Mouse (Mus musculus): ENCODE results near the gene Dock6. TPM values are rescaled to one million over a fixed set of nuclear protein-coding genes. Genes with fewer than 3 reads are reported as not detected.

The Dock6 gene
- polyA plus RNA-seq, 1 experiment from 2014 or later = 11.8 TPM

DNA sequence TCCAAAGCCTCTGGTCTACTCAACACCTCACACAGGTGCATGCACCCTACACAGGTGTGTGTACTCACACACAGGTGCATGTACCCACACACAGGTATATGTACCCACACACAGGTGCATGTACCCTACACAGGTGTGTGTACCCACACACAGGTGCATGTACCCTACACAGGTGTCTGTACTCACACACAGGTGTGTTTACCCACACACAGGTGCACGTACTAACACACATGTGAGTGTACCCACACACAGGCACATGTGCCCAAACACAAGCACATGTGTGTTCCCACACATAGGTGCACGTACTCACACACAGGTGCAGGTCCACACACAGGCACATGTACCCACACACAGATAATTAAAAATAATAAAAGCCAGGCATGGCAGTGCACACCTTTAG lies 14.7 kb downstream of the Dock6 start:
- Histone ChIP-seq H3K4me3 (replicated peaks; ENCODE audit: low read length) (no peak overlapping the region), H3K27ac (ENCODE audit: low read length) (no peak overlapping the region), H3K9me3 (ENCODE audit: control insufficient read depth, low read length) (no peaks in the 10 kb centered on the region), H3K36me3 (ENCODE audit: control insufficient read depth, insufficient read depth) (no peaks in the 10 kb centered on the region), H3K9ac (replicated peaks; ENCODE audit: low read depth, low read length) (no peak overlapping the region), H3K27me3 (replicated peaks; ENCODE audit: control insufficient read depth, insufficient read depth, low read length) (no peaks in the 10 kb centered on the region), H3K4me2 (ENCODE audit: low read length) (no peak overlapping the region), H3K4me1 (replicated peaks; ENCODE audit: control insufficient read depth, insufficient read depth, low read length) (no peaks in the 10 kb centered on the region)
- ATAC-seq = no peak
- WGBS = 90% methylated on average over 2 of the region's 2 CpGs

DNA sequence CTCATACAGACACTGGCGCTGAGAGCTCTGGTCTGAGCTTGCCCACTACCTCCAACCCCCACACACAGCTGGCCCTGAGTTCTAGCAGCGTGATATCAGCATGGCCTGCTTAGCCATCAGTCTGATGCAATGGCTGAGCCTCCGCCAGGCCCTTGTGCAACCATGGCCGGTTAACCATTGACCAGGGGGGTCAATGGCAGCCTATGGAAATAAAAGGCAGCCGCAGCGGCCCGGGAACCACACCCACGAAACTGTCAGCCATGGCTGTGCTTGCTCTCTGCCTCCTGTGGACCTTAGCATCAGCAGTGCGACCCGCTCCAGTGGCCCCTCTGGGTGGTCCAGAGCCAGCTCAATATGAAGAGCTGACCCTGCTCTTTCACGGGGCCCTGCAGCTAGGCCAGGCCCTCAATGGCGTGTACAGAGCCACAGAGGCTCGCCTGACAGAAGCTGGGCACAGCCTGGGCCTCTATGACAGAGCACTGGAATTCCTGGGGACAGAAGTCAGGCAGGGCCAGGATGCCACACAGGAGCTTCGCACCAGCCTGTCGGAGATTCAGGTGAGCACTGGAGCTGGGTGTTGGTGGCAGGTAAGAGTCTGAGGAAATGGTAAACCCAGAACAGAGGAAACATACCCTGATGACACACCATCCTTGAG lies 17.1 kb downstream of the Dock6 start, which contains the start of gene Angptl8:
TSS of gene Angptl8 (plus strand) at position 253 of the 655 bp plus-strand sequence.
- no peak within 1 kb of the TSS for H3K4me3 ChIP-seq (replicated peaks; ENCODE audit: low read length)
- H3K4me2 ChIP-seq (ENCODE audit: low read length) = no peak within 1 kb of the TSS
- 90% methylated on average over 15 of the region's 15 CpGs for WGBS
- no peaks in the 10 kb centered on the region for H3K4me1 ChIP-seq (replicated peaks; ENCODE audit: control insufficient read depth, insufficient read depth, low read length)
- H3K27ac ChIP-seq (ENCODE audit: low read length) = no peak within 1 kb of the TSS
- no peaks in the 10 kb centered on the region for H3K27me3 ChIP-seq (replicated peaks; ENCODE audit: control insufficient read depth, insufficient read depth, low read length)
- H3K9ac ChIP-seq (replicated peaks; ENCODE audit: low read depth, low read length) = no peak within 1 kb of the TSS
- no peaks in the 10 kb centered on the region for H3K9me3 ChIP-seq (ENCODE audit: control insufficient read depth, low read length)
- no peaks in the 10 kb centered on the region for H3K36me3 ChIP-seq (ENCODE audit: control insufficient read depth, insufficient read depth)
- no peak for ATAC-seq

DNA sequence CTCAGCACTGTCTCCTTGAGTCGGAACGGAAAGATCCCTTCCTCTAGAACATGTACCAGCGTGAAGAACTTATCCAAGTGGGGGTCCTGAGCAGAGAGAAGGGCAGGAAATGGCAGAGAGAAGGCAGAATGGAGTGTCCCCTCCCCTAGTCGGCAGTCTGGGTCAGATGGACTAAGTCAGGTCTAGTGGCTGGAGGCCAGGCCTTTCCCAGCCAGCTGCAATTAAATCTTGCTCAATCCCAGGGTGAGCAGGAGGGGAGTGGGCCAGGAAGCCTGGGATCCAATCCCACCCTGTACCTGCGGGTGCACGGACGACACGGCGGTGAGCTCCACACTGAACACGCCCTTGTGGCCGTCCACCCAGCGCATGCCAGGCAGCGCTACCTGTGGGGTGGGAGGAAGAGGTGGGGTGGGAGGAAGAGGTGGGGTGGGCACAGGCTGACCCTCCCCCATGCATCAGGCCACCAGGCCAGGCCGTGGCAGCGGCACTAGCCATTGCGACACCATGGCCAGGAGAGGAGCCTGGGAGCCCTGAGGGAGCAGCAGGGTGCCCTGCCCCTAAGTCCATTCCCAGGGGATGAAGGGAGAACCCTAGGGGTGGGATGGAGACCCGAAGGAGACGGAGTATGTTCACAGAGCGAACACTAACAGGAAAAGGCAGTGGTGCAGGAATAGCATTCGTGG lies 20.7 kb downstream of the Dock6 start:
- ATAC-seq = no peak
- Histone ChIP-seq H3K36me3 (ENCODE audit: control insufficient read depth, insufficient read depth) (no peaks in the 10 kb centered on the region), H3K4me1 (replicated peaks; ENCODE audit: control insufficient read depth, insufficient read depth, low read length) (no peaks in the 10 kb centered on the region), H3K27ac (ENCODE audit: low read length) (no peak overlapping the region), H3K9me3 (ENCODE audit: control insufficient read depth, low read length) (no peaks in the 10 kb centered on the region), H3K4me2 (ENCODE audit: low read length) (no peak overlapping the region), H3K9ac (replicated peaks; ENCODE audit: low read depth, low read length) (no peak overlapping the region), H3K27me3 (replicated peaks; ENCODE audit: control insufficient read depth, insufficient read depth, low read length) (no peaks in the 10 kb centered on the region), H3K4me3 (replicated peaks; ENCODE audit: low read length) (no peak overlapping the region)
- 88% methylated on average over 20 of the region's 20 CpGs for WGBS

DNA sequence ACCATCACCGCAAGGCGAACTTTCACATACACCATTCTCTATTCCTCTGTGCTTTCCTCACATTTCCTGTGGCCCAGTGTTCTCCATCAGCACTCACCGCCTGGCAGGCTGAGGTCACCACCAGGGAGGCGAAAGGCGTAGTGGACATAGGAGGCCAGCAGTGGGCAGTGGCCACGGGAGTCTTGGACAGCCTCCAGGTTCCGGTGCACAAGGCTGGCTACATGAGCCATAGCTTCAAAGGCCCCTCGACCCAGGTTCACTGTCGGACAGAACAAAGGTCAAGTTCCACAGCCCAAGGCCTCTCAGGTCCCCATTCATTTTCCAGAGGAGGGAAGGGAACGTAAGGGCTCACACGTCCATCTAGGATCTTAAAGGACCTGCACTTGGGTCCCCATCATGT lies 21.5 kb downstream of the Dock6 start:
- Histone ChIP-seq H3K4me2 (ENCODE audit: low read length) (no peak overlapping the region), H3K9ac (replicated peaks; ENCODE audit: low read depth, low read length) (no peak overlapping the region), H3K4me3 (replicated peaks; ENCODE audit: low read length) (no peak overlapping the region), H3K27ac (ENCODE audit: low read length) (no peak overlapping the region), H3K4me1 (replicated peaks; ENCODE audit: control insufficient read depth, insufficient read depth, low read length) (no peaks in the 10 kb centered on the region), H3K9me3 (ENCODE audit: control insufficient read depth, low read length) (no peaks in the 10 kb centered on the region), H3K36me3 (ENCODE audit: control insufficient read depth, insufficient read depth) (no peaks in the 10 kb centered on the region), H3K27me3 (replicated peaks; ENCODE audit: control insufficient read depth, insufficient read depth, low read length) (no peaks in the 10 kb centered on the region)
- no peak for ATAC-seq
- 86% methylated on average over 11 of the region's 11 CpGs for WGBS

DNA sequence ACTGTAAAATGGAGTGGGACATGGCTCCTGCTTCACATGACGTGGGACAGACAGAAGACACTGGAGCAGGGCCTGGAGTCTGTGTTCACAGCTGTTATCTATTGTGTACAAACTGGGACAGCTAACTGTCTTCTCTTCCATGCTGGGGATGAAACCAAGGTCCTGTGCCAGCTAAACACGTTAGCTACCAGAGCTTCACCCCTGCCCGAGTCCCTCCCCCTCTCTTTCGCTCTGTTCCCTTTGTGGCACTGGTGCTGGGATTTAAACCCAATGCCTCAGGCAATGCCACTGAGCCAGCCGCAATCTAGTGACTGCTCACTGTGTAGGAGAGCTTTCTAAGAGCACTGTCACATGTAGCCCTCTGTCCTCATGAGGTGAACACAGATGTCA lies 22.0 kb downstream of the Dock6 start:
- 73% methylated on average over 5 of the region's 5 CpGs for WGBS

DNA sequence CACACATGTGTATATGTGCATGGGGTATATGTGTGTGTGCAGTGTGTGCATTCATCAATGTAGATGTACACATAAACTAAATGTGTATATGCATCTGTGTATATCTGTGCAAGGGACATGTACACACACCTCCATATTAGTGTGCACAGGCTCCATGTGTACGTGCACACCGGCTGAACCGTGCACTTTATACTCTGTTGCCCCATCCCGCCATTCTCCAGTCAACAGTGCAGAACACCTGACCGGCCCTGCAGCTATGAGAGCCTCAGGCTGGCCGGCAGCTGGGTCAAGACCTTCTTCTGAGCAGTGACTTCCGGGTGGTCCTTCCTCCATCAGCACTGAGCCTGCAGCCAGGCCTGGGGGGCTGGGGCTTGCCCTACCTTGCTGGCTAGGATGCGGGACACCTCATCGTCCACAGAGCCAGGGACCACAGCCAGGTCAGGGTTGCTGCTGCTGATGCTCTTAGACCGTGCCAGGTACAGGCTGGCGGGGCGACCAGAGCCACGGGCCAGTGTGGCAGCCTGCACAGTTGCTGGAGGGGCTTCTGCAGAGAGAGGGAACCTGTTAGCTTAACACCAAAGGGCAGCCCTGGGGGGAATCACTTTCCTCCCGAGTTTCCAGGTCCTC lies 22.5 kb downstream of the Dock6 start:
- Histone ChIP-seq H3K36me3 (ENCODE audit: control insufficient read depth, insufficient read depth) (no peaks in the 10 kb centered on the region), H3K9me3 (ENCODE audit: control insufficient read depth, low read length) (no peaks in the 10 kb centered on the region), H3K9ac (replicated peaks; ENCODE audit: low read depth, low read length) (no peak overlapping the region), H3K27me3 (replicated peaks; ENCODE audit: control insufficient read depth, insufficient read depth, low read length) (no peaks in the 10 kb centered on the region), H3K4me3 (replicated peaks; ENCODE audit: low read length) (no peak overlapping the region), H3K4me1 (replicated peaks; ENCODE audit: control insufficient read depth, insufficient read depth, low read length) (no peaks in the 10 kb centered on the region), H3K27ac (ENCODE audit: low read length) (no peak overlapping the region), H3K4me2 (ENCODE audit: low read length) (no peak overlapping the region)
- no peak for ATAC-seq
- 92% methylated on average over 14 of the region's 14 CpGs for WGBS

More for the DNA sequence above, 22.0 kb downstream of the Dock6 start:
- ATAC-seq = no peak
- Histone ChIP-seq H3K9ac (replicated peaks; ENCODE audit: low read depth, low read length) (no peak overlapping the region), H3K27me3 (replicated peaks; ENCODE audit: control insufficient read depth, insufficient read depth, low read length) (no peaks in the 10 kb centered on the region), H3K4me3 (replicated peaks; ENCODE audit: low read length) (no peak overlapping the region), H3K27ac (ENCODE audit: low read length) (no peak overlapping the region), H3K4me2 (ENCODE audit: low read length) (no peak overlapping the region), H3K4me1 (replicated peaks; ENCODE audit: control insufficient read depth, insufficient read depth, low read length) (no peaks in the 10 kb centered on the region), H3K9me3 (ENCODE audit: control insufficient read depth, low read length) (no peaks in the 10 kb centered on the region), H3K36me3 (ENCODE audit: control insufficient read depth, insufficient read depth) (no peaks in the 10 kb centered on the region)

DNA sequence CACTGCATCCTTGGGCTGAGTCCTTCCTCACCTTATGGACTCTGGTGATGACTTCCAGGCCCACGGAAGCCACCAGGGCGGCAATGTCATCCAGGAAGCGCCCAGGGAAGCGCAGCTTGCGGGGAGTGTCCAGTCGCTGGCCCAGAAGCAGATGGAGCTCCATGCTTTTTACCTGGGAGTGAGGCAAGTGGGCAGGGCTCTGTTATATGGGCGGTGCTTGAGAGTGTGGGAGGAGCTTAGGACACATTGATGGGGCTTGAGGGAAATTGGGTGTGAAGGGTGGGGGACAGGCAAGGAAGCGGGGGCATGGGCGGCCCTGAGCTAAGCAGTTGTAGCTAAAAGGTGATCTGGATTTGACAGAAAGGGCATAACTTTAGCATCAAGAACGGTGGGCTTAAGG lies 28.1 kb downstream of the Dock6 start:
- no peaks in the 10 kb centered on the region for H3K27me3 ChIP-seq (replicated peaks; ENCODE audit: control insufficient read depth, insufficient read depth, low read length)
- no peak for ATAC-seq
- peaks cover 9% of the 10 kb centered on the region for H3K4me1 ChIP-seq (replicated peaks; ENCODE audit: control insufficient read depth, insufficient read depth, low read length)
- H3K27ac ChIP-seq (ENCODE audit: low read length) = no peak overlapping the region
- no peak overlapping the region for H3K4me3 ChIP-seq (replicated peaks; ENCODE audit: low read length)
- H3K9ac ChIP-seq (replicated peaks; ENCODE audit: low read depth, low read length) = no peak overlapping the region
- no peaks in the 10 kb centered on the region for H3K36me3 ChIP-seq (ENCODE audit: control insufficient read depth, insufficient read depth)
- no peak overlapping the region for H3K4me2 ChIP-seq (ENCODE audit: low read length)
- WGBS = 70% methylated on average over 10 of the region's 10 CpGs
- no peaks in the 10 kb centered on the region for H3K9me3 ChIP-seq (ENCODE audit: control insufficient read depth, low read length)

DNA sequence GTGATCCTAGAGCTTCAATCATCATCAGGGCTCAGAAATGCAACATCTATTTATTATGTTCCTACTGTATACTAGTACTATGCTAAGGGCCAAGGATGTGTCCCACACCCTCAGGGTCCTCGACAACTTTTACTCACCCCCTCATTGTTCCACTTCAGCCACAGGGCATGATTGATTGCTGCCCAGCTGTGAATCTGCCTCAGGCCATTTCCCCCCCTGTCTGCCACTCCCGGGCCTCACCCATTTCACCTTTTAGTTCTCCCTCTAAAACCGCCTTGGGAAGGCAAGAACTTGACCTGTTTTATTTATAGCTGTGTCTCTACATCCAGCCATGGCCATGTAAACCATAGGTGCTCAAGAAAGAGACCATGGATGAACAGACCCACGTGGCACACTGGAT lies 28.5 kb downstream of the Dock6 start:
- Histone ChIP-seq H3K4me3 (replicated peaks; ENCODE audit: low read length) (no peak overlapping the region), H3K36me3 (ENCODE audit: control insufficient read depth, insufficient read depth) (no peaks in the 10 kb centered on the region), H3K4me1 (replicated peaks; ENCODE audit: control insufficient read depth, insufficient read depth, low read length) (peaks cover 12% of the 10 kb centered on the region), H3K4me2 (ENCODE audit: low read length) (no peak overlapping the region), H3K9ac (replicated peaks; ENCODE audit: low read depth, low read length) (no peak overlapping the region), H3K27me3 (replicated peaks; ENCODE audit: control insufficient read depth, insufficient read depth, low read length) (no peaks in the 10 kb centered on the region), H3K27ac (ENCODE audit: low read length) (no peak overlapping the region), H3K9me3 (ENCODE audit: control insufficient read depth, low read length) (no peaks in the 10 kb centered on the region)
- no peak for ATAC-seq
- WGBS = 63% methylated on average over 4 of the region's 4 CpGs

DNA sequence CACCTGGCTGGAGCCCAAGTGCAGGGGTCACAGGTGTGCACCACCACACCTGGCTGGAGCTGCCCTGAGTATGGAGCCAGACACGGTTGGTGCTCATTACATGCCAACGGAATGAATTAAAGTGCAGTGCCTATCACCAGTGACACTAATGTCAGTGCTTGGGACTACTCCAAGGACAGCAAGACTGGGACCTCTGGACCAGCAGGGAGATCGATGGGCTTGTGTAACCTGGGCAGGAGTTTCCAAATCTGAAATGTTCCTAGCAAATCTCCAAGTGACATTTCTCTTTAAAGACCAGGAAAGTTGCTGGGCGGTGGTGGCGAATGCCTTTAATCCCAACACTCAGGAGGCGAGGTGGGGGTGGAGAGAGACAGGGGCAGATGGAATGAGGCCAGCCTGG lies 29.7 kb downstream of the Dock6 start:
- 82% methylated on average over 6 of the region's 6 CpGs for WGBS

More for the DNA sequence above, 29.7 kb downstream of the Dock6 start:
- no peak for ATAC-seq
- no peaks in the 10 kb centered on the region for H3K27me3 ChIP-seq (replicated peaks; ENCODE audit: control insufficient read depth, insufficient read depth, low read length)
- no peak overlapping the region for H3K4me2 ChIP-seq (ENCODE audit: low read length)
- no peak overlapping the region for H3K4me3 ChIP-seq (replicated peaks; ENCODE audit: low read length)
- H3K9ac ChIP-seq (replicated peaks; ENCODE audit: low read depth, low read length) = no peak overlapping the region
- H3K27ac ChIP-seq (ENCODE audit: low read length) = no peak overlapping the region
- peaks cover 16% of the 10 kb centered on the region for H3K4me1 ChIP-seq (replicated peaks; ENCODE audit: control insufficient read depth, insufficient read depth, low read length)
- H3K36me3 ChIP-seq (ENCODE audit: control insufficient read depth, insufficient read depth) = no peaks in the 10 kb centered on the region
- H3K9me3 ChIP-seq (ENCODE audit: control insufficient read depth, low read length) = no peaks in the 10 kb centered on the region

All from forebrain, embryonic 16.5 days (tissue).